Mouse (Mus musculus) lung, embryonic 14.5 days (tissue): ENCODE data around the gene Klf7. TPM values are rescaled to one million over a fixed set of nuclear protein-coding genes. Genes with fewer than 3 reads are reported as not detected.
A peak's percentile ranks its signal among the peaks of the same experiment; 100 is the strongest.

Experiments
- ATAC-seq: fragments of 200-750 bp; cut with Nextera tagmentation; 2 replicates; pipeline ENCODE4 v1.8.0; 2017; ENCODE audit warnings: mild to moderate bottlenecking, moderate TSS enrichment, moderate library complexity; ENCODE audit not compliant: insufficient read depth
- DNase-seq: peaks from one replicate; pipeline ENCODE4 v3.0.0-alpha.2; 2015
- H3K27ac ChIP-seq: fragments of 300-500 bp; sonication (generic); 2 replicates; pipeline ENCODE4 v1.5.1; 2014; ENCODE audit warnings: low read depth, mild to moderate bottlenecking, moderate library complexity
- H3K27me3 ChIP-seq: fragments of 300-500 bp; sonication (generic); 2 replicates; pipeline ENCODE4 v1.6.1; 2014; ENCODE audit warnings: low read length, control low read depth; ENCODE audit not compliant: insufficient read depth
- H3K36me3 ChIP-seq: fragments of 300-500 bp; sonication (generic); 2 replicates; pipeline ENCODE4 v1.6.1; 2014; ENCODE audit warnings: control low read depth; ENCODE audit not compliant: insufficient read depth
- H3K4me1 ChIP-seq: fragments of 300-500 bp; sonication (generic); 2 replicates; pipeline ENCODE4 v1.6.1; 2014; ENCODE audit warnings: antibody characterized with exemption, control low read depth; ENCODE audit not compliant: insufficient read depth
- H3K4me2 ChIP-seq: fragments of 300-500 bp; sonication (generic); 2 replicates; pipeline ENCODE4 v1.6.1; 2014; ENCODE audit warnings: mild to moderate bottlenecking
- H3K4me3 ChIP-seq: fragments of 300-500 bp; sonication (generic); 2 replicates; pipeline ENCODE4 v1.5.1; 2014; ENCODE audit warnings: low read depth, low read length
- H3K9ac ChIP-seq: fragments of 300-500 bp; sonication (generic); 2 replicates; pipeline ENCODE4 v1.6.1; 2014
- H3K9me3 ChIP-seq: fragments of 300-500 bp; sonication (generic); 2 replicates; pipeline ENCODE4 v1.6.1; 2016; ENCODE audit warnings: low read depth, low read length, control low read depth
- CTCF ChIP-seq: IDR thresholded peaks from 2 replicates; pipeline ENCODE4 v1.5.1; 2016; ENCODE audit warnings: antibody characterized with exemption, low read depth
- WGBS: fragments of 180-500 bp; shearing (Covaris S2); extraction: QIAGEN DNeasy Blood & Tissue Kit; methylation state at CpG from one replicate; pipeline ENCODE4 v1.1.7; 2014; 5-methylcytosine and 5-hydroxymethylcytosine counted together
- polyA plus RNA-seq: library from polyadenylated mRNA; unstranded; fragments of >200 nt; fragmentation: Nextera tagmentation; extraction: Ambion mirVana; gene quantifications from 2 replicates; pipeline ENCODE4 v1.2.1, GENCODE M21; 2014

Gene Klf7
- polyA plus RNA-seq, 1 experiment from 2014 or later = 17.7 TPM

DNA sequence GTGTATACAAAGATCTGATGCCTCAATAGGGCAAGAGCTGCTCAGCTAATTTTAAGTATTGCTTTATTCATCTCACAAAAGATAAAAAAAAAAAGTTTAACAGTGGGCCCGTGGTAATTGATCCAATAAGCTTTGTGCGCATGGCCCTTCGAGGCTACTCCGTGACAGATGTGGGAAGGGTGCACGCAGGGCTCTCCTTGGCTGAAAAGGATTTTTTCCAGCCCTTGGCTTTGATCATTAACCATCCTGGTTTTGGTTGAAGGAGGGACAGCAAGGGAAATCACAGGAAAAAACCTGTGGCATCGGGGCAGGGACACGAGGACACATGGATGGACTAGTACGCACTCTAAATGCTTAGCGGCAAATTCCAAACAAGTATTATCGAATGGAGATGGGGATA is 60.6 kb downstream of the Klf7 start:
- Histone ChIP-seq H3K4me1 (peaks cover 4% of the 10 kb centered on the region; the same call in 1 of the 2 replicates), H3K9me3 (no peaks in the 10 kb centered on the region), H3K27ac (no peak overlapping the region), H3K4me2 (no peak overlapping the region), H3K27me3 (no peaks in the 10 kb centered on the region), H3K9ac (no peak overlapping the region), H3K4me3 (no peak overlapping the region), H3K36me3 (no peaks in the 10 kb centered on the region)
- DNase-seq (no peak), ATAC-seq (no peak)
- 89% methylated on average over 10 of the region's 10 CpGs for WGBS
- no peak for TF ChIP-seq CTCF

- Histone ChIP-seq H3K9ac (no peak overlapping the region), H3K9me3 (no peaks in the 10 kb centered on the region), H3K4me2 (no peak overlapping the region), H3K4me1 (peaks cover 4% of the 10 kb centered on the region; the same call in 1 of the 2 replicates), H3K36me3 (no peaks in the 10 kb centered on the region), H3K27me3 (no peaks in the 10 kb centered on the region), H3K27ac (no peak overlapping the region), H3K4me3 (no peak overlapping the region)
- 48% methylated on average over 9 of the region's 9 CpGs for WGBS
- TF ChIP-seq CTCF = no peak
- DNase-seq (no peak), ATAC-seq (peak; percentile 17; the same call in 1 of the 2 replicates)
These were observed 61.2 kb downstream of the Klf7 start for GRCm38 (mm10) chr1:64060699-64061454.

GRCm38 (mm10) chr1:64060116-64060515 is 62.0 kb downstream of the Klf7 start:
- no peaks in the 10 kb centered on the region for H3K27me3 ChIP-seq
- DNase-seq (no peak), ATAC-seq (no peak)
- 71% methylated on average over 7 of the region's 7 CpGs for WGBS
- no peak overlapping the region for H3K4me3 ChIP-seq
- TF ChIP-seq CTCF = no peak
- H3K4me2 ChIP-seq = no peak overlapping the region
- no peak overlapping the region for H3K27ac ChIP-seq
- H3K4me1 ChIP-seq = peaks cover 4% of the 10 kb centered on the region; the same call in 1 of the 2 replicates
- H3K9ac ChIP-seq = no peak overlapping the region
- no peaks in the 10 kb centered on the region for H3K9me3 ChIP-seq
- no peaks in the 10 kb centered on the region for H3K36me3 ChIP-seq

DNA sequence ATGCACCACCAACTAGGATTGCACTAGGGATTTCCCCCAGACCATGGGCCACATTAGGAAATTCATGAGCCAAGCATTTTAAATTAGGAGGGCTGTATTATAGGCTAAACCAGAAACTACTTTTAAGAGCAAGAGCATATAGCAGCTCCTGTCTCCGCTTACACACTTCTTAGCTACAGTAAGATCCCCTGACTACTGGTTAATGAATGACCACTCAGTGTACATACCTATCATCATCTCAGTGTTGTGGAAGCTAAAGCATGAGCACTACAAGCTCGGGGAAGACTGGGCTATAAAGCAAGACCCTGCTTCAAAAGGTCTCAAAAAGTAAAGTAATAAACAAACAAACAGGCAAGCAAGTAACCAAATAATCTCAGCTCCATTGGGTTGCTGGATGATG is 65.5 kb downstream of the Klf7 start:
- Histone ChIP-seq H3K36me3 (no peaks in the 10 kb centered on the region), H3K9me3 (no peaks in the 10 kb centered on the region), H3K27ac (no peak overlapping the region), H3K4me1 (peaks cover 4% of the 10 kb centered on the region; the same call in 1 of the 2 replicates), H3K4me3 (no peak overlapping the region), H3K4me2 (no peak overlapping the region), H3K27me3 (no peaks in the 10 kb centered on the region), H3K9ac (no peak overlapping the region)
- ATAC-seq (no peak), DNase-seq (no peak)
- 70% methylated on average over 2 of the region's 2 CpGs for WGBS
- no peak for TF ChIP-seq CTCF

DNA sequence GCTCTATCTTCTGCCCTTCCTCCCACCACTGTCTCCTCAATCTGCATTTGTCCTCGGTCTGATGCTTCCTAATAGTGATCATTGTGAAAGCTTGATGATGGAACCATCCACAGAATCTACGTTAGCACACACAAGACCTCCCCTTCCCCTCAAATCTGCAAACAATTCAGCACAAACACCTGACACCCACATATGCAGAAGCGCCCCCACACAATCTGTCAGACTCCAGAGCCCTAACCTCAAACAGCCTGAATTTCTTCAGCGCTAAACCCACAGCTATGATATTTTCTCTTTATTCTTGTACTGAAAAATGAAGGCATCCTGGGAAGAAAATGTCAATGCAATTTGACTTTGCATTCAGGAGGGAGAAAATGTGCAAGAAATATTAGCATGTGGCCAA is 66.1 kb downstream of the Klf7 start:
- DNase-seq (no peak), ATAC-seq (no peak)
- no peak for TF ChIP-seq CTCF
- H3K9me3 ChIP-seq = no peaks in the 10 kb centered on the region
- no peaks in the 10 kb centered on the region for H3K36me3 ChIP-seq
- H3K27ac ChIP-seq = no peak overlapping the region
- H3K4me2 ChIP-seq = no peak overlapping the region
- no peak overlapping the region for H3K9ac ChIP-seq
- H3K4me1 ChIP-seq = peaks cover 4% of the 10 kb centered on the region; the same call in 1 of the 2 replicates
- WGBS = 79% methylated on average over 4 of the region's 4 CpGs
- no peak overlapping the region for H3K4me3 ChIP-seq
- H3K27me3 ChIP-seq = no peaks in the 10 kb centered on the region

GRCm38 (mm10) chr1:64055210-64055609 is 66.9 kb downstream of the Klf7 start:
- no peak overlapping the region for H3K4me2 ChIP-seq
- H3K27ac ChIP-seq = no peak overlapping the region
- 80% methylated on average over 4 of the region's 4 CpGs for whole genome bisulfite sequencing
- no peaks in the 10 kb centered on the region for H3K27me3 ChIP-seq
- no peak overlapping the region for H3K4me3 ChIP-seq
- no peak for TF ChIP-seq CTCF
- ATAC-seq = no peak
- no peaks in the 10 kb centered on the region for H3K4me1 ChIP-seq
- H3K36me3 ChIP-seq = no peaks in the 10 kb centered on the region
- H3K9me3 ChIP-seq = no peaks in the 10 kb centered on the region
- H3K9ac ChIP-seq = no peak overlapping the region
- no peak for DNase-seq

GRCm38 (mm10) chr1:64052069-64052750 is 69.9 kb downstream of the Klf7 start:
- no peak overlapping the region for H3K4me2 ChIP-seq
- H3K27ac ChIP-seq = no peak overlapping the region
- no peaks in the 10 kb centered on the region for H3K4me1 ChIP-seq
- TF ChIP-seq CTCF = no peak
- H3K36me3 ChIP-seq = no peaks in the 10 kb centered on the region
- ATAC-seq (peak; percentile 52; the same call in 1 of the 2 replicates), DNase-seq (peak; percentile 56)
- H3K9ac ChIP-seq = no peak overlapping the region
- no peak overlapping the region for H3K4me3 ChIP-seq
- H3K27me3 ChIP-seq = no peaks in the 10 kb centered on the region
- WGBS = 51% methylated on average over 7 of the region's 7 CpGs
- H3K9me3 ChIP-seq = no peaks in the 10 kb centered on the region
